Mouse (Mus musculus) heart, postnatal 0 days (tissue): ENCODE measurements around the gene Cars2.

ENCODE experiments used
- CTCF ChIP-seq: IDR thresholded peaks from 2 replicates; pipeline ENCODE4 v1.5.1; 2016; ENCODE audit warnings: antibody characterized with exemption, control low read depth, low read depth
- EP300 ChIP-seq: IDR thresholded peaks from 2 replicates; pipeline ENCODE4 v1.6.1; 2016; ENCODE audit warnings: antibody characterized with exemption, low read depth

GRCm38 (mm10) chr8:11557768-11558629, 7.4 kb upstream of the Cars2 start:
- TF ChIP-seq CTCF: no peak
- no peak for TF ChIP-seq EP300
